Mouse (Mus musculus) urinary bladder, postnatal 4 days (tissue): ENCODE measurements at regions not wholly inside any gene's neighbourhood (a gene's known extent, or its start where the extent isn't known, plus 50 kb on each side); places are given as distances from the start of the nearest gene placed in this dataset.
A peak's percentile ranks its signal among the peaks of the same experiment; 100 is the strongest.

ENCODE experiments used
- DNase-seq, 2 experiments: peaks; one replicate each; pipeline ENCODE4 v3.0.0; 2021 to 2022; ENCODE audit warnings: low spot score in 2 of 2

DNA sequence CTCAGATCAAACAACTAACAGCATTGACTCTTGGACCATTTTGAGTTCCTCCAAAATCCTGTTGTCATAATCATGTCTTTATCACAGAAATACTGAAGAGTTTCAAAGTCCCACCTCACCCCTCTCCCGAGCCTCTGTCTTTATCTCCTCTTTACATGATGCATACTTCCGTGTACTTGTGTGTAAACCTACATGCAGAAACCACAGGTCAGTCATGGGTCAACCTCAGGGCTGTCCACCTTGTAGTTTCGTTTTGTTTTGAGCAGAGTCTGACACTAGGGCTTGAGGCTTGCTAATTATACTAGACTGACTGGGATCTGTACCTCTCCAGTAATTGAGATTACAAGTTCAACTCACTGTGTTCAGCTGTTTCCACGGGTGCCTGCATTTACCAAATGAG lies 348.4 kb upstream of the Acvr2a start:
- DNase-seq: no peak

DNA sequence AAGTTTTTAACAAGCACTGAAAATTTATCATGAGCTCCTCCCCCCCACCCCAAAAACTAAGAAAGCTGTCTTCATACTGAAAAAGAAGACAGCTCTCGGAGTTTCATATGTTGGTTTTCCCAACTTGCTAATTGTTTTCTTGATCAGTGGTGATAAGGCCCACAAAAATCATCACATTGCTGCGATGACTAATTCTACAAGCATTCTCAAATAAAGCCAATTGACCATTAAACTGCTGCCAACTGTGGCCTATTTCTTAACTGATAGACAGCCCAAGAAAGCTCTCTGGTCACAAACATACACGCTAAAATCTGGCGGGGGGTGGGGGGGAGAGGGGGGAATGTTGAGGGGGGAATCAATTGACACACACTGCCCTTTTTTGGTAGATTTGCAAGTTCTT lies 345.0 kb upstream of the Acvr2a start:
- DNase-seq: no peak

DNA sequence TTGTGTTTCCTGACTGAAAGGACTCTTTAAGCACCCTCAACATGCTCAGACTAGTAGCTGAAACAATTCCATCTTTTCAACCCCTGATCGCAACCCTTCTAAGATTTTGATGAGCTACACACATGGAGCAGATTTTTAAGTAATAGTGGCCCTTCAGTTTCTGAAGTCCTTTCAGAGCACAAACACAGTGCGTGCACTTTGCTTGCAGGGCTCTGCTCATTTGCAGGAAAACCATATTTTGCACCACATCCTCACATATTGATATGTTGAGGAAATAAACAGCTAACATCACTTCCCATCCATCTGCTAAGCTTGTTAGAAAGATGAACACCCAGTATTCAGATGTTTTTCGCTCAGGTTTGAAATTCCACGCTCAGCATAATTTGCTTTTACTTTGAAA lies 344.6 kb upstream of the Acvr2a start:
- no peak for DNase-seq

DNA sequence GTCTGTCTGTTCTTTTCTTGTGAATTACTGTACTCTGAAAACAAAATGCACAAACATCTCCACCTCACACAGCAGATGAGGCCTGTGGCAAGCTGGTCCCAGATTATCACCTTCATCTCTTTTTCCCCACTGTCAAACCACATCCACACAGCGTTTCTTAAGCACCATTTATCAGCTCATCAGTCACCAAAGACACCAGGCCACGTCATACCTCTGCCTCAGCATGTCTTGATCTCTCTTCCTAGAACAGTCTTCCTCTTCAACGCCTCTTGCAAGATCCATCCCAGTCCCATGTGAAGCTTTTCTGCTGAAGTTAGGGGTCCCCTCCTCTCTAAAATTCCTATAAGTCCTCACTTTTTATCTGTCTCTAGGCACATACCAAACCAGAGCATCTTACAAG lies 340.8 kb upstream of the Acvr2a start:
- DNase-seq: no peak

DNA sequence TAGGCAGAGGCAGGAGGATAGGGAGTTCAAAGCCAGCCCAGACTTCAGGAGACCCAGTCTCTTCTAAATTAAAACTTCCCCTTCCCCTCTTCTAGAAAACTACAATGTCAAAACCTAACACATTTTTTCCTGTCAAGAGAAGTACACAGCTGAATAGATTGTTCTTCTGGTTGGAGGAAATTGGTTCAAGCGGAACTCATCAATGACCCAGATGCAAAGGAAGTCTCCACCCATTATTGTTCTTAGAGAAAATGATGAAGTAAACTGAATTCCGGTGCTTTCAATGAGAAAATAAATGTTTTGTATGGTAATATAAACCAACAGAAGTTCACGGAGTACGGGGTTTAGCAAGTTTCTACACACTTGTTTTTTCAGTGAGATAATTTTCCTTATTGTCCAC lies 339.3 kb upstream of the Acvr2a start:
- no peak for DNase-seq

DNA sequence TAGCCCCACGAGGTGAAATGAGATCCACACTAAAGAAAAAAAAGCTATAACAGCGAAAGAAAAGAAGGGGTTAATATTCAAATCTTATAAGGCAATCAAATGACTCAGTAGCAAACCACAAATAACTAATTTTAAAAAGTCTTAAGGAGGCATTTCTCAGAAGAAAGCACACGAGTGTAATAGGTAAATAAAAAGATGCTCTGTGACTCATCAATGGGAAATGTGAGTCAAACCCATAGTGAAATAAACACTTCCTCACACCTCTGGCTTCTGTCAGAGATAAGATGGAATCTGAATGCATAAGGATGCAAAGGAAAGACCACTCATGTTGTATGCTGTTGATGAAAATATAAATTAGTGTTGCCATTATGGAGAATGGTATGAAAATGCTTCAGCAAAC lies 337.1 kb upstream of the Acvr2a start:
- no peak for DNase-seq

DNA sequence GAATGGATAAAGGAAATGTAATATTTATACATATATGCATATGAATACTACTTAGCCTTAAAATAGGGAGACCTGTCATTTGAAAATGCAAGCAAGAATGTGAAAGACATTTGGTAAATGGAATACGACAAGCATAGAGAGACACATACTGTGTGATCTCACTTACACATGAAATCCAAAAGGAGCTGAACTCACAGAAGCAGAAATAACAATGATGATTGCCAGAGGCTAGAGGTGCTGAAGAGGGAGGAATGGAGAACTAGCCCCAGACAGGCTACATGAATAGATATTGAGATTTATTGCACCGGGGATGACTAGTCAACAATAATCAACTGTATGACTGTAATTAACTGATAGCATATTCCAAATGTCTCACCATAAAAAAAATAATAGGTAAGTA lies 336.6 kb upstream of the Acvr2a start:
- no peak for DNase-seq

DNA sequence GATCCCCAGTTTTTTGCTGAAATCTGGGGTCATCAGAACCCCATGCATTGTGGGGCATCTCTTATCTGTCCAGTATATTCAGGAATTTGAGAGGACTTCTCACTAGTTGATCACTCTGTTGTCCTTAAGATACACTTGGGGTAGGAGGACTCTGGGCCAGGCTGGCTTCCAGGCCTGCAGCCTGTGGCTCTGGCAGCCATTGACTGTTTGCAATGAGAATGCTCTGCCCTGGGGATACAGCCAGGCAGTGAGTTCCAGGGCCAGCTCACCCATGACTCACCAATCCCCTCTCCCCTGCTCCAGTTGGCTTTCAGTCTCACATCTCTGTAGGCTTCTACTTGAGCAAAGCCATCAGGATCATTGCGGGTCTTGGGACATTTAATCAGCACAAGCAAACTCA lies 334.3 kb upstream of the Acvr2a start:
- no peak for DNase-seq

DNA sequence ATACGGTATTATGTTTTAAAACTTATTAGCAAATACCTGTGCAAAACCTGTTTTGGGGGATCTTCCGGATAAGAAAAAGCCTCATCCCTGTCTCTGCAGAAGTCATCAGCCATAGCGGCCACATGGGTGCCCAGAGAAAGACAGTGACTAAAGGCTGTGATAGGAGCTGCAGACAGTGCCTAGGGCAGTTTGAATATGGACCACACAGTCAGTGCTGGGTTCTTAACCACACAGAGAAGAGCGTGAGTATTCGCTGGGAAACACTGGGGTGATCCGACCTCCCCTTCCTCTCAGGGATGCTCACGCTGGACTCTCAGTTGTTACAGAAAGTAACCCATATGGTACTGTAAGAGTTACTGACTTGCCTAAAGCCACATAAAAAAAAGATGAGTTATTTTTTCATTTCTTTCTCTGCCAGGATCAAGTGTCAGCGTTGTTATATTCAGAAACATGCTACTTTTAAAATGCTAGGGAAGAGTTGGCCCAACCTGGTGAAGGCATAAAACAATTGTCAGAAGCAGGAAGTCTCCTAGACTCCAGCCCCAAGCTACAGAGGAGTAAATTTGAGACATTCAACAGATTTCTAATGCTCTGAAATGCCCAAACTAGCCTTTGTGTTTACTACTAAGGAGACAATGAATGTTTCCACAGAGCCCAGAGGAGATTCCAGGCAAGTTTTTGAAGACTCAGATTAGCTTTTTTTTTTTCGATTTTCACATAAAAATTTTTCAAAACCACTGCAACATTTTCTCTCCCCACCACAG lies 333.3 kb upstream of the Acvr2a start:
- no peak for DNase-seq

DNA sequence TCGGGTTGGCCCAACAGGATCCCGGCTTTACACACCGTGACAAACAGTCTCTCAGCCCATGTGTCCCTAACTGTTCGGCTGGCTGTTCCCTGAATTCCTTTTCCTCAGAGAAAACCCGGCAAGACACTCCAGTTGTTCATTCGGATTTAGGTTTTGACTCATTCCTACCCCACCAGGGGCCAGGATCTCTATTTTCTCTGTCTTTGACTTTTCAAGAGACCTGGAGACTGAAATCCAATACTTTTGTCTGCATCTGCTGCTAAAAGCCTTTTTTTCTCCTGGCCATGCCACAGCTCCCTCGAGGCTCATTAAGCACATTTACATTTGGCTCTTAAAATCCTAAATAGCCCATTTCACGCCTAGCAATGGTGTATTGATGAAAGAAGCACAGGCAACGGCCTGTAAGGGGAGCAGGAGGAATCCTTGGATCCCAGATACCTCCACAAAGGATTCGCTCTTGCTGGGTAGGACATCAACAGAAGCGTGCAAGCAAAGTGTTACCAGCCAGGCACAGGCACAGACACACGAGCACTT lies 332.6 kb upstream of the Acvr2a start:
- no peak for DNase-seq

DNA sequence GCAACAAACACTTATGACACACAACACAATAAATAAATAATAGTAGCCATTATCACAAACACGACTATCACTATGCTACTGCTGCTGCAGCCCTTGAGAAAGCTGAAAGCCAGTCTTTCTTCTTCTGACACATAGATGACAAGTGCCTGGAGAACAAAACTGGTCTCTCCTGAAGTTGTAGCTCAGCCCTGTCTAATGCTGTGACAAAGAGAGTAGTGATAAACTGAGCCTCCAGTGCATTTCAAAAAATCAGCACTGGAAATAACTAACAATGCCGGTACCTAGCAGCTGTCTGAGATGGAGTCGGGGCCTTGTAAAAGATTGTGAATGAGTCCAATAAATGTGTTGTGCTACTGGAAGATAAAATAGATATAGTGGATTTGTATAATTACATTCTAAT lies 320.3 kb upstream of the Acvr2a start:
- no peak for DNase-seq

DNA sequence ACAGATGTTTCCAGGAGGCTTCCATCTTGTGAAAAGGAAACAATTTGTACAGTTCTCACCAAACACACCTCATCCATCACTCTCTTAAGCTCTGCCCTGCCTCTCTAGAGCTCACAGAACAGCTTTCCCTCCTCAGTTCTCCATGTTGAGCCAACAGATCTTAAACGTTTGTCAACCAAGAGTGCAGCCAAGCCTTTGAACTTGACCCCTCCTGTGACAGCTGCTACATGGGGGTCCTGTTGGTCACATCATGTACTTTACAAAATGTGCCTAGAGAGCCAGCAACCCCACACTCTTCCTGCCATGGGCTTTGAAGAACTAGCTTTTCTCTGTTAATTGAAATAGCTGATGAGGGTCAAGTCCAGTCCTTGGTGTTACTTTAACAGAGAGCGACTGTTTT lies 319.8 kb upstream of the Acvr2a start:
- peak in 1 of 2 experiments; percentile 37 for DNase-seq

DNA sequence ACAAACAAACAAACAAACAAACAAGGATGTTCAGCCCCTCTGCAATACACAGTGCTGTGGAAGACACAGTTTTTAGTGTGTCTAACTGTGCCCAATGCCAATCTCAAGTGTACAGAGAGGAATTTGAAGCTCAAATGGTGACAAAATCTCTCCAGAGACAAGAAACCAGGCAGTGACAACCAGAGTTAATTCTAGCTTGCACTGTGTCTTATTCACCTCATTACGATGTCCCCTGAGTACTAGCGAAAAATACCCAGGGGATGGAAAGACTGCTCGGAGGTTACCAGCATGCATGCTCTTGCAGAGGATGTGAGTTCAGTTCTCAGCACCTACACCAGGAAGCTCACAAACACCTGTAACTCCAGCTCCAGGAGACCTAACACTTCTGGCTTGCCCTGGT lies 319.3 kb upstream of the Acvr2a start:
- no peak for DNase-seq

DNA sequence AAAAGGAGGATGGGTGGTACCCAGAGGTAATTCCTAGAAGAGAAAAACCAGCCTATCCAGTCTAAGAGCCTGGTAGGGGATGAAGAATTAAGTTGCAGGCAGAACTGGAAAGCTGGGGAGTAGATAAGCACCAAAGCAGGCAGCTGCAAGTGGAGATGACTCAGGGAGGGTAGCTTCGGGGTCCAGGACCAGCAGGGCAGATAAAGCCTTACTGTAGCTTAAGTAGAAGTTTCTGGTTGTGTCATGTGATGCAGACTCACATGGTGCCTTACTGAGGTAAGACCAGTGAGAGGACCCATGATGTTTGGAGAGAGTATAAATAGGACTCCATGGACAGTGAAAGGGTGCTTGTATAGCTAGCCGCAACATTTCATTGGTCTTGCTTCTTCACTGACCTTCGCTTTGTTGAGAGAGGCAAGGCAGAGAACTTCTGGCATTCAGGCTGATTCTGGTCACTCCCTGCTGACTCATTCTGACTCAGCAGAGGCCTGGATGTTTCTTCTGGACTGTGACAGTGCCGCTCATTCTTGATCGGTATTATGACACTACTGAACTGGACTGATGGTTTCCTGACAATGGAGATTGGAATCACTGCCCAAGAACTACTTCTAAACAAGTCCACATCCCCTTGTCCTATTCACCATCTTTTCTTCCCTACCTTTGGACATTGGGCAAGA lies 315.7 kb upstream of the Acvr2a start:
- DNase-seq: no peak

DNA sequence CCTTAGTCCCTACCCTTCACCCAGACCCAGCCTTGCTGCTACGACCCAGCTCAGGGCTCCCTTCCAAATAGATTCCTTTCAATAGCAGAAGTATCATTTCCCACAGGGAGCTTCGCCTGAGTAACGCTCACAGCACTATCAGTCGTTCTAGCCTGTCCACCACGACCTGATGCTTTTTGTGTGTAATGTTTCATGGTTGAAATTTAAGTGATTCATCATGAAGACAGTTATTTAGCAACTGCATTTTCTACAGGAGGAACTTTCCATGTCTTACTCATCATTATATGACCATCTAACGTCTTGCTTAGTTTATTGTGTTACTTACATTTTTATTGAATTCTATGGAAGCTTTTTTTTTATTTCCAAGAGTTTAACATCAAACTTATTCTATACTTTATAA lies 314.5 kb upstream of the Acvr2a start:
- DNase-seq: no peak

DNA sequence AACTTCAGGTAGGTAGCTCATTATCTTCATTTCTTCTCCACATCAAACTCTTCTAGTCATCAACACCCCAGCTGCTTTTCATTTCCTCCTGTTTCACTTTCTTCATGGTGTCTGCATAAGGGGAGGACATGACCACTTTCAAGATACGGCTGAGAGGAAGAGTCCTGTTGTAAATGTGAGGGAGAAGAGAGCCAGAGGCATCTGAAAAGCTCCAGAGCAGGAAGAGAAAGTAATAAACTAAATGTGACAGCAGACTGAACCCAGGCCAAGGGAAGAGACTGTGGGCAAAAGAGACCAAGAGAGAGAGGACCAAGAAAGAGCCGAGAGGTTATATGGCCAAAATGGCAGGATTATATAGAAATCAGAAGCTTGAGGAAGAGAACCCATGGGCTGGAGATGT lies 312.5 kb upstream of the Acvr2a start:
- DNase-seq: no peak

DNA sequence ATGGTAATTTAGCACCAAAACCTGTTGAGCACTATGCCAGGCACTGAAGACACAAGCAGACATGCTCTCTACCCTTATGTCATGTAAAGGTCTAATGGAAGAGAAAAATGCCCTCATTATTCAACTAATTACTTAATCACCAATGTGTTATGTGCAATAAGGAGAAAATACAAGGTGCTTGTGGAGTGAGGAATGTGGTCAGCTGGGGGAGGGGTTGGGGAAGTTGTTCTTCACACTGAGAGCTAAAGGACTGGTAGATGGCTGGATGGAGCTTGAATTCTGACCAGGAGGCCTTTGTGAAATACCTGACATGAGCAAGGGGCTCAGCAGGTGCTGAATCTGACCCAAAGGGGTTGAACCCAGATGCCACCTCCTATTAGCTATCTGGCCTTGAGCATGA lies 300.1 kb upstream of the Acvr2a start:
- no peak for DNase-seq

DNA sequence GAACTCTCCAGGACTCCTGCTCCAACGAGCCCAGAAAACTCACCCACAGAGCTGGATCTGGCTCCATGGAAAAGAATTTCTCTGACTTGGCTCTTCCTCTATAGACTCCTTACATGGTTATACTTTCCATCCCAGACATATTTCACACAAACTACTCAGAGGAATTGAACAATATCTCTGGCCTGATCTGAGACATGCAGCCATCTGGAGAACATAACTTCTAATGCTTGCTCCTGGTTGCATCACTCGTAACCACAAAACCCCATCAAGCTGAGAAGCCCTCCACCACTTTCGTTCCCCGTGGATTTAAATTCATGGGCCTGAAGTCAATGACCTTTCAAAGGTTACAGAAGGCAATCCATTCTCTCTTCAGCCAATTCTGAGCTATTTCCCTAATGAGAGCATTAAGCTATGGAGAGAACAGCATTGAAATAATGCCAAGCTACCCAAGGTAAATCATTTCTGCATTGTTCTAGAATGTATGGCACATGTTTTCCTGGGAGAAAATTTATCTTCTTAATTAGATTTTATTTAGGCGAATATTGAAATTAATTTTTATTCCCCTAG lies 294.0 kb upstream of the Acvr2a start:
- DNase-seq: no peak

DNA sequence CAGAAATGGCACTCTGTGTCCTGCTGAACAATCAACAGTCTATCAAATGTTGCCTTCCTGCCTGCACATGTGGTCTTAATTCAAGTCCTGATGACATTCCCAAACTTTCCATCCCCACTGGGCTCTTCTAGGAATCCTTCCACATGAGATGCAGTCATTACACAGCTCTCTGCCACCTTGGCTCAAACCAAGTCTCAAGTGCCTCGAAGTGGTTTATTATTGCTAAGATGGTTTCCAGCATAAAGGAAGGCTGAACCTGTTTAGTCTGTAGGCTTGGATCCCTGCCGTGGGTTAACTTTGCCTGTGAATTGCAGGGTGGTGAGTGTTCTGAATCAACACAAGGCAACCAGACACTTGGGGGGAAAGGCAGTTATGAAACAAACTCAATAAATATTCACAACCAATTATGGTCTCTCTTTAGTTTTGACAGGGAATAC lies 293.4 kb upstream of the Acvr2a start:
- DNase-seq: no peak

DNA sequence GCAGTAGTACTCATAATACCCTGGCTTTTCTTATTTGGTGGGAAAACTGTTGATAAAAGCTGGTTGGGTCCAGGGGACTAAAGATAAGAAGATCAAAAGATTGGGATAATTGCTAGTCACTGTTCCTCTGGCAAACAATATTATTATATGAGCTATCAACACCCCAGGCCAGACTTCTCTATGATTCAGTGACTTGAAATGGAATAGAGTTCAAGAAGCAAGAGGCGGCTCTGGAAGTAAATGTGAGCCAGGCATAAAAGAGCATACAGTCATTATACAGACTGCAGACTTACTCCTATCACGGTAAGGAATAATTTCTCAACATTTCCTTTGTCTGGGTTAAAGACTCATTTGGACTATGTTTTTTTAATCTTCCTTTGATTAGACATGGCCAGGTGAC lies 278.5 kb upstream of the Acvr2a start:
- DNase-seq: no peak

DNA sequence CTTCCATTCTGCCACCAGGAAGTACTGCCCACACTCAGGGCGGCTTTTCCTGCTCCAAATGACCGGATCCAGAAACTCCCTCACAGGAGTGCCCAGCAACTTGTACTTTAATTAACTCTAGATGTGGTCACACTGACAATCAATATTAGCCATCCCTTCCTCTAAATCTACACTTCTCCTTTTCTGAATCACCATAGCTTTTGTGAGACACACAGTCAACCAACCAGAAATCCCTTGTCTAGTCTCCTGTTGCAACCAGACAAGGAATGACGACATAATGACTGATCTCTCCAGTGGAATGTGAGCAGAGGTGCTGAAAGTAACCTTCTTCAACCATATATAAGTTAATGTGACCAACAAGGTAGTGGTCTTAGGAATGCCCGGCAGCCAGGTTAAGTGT lies 277.0 kb upstream of the Acvr2a start:
- DNase-seq: no peak

DNA sequence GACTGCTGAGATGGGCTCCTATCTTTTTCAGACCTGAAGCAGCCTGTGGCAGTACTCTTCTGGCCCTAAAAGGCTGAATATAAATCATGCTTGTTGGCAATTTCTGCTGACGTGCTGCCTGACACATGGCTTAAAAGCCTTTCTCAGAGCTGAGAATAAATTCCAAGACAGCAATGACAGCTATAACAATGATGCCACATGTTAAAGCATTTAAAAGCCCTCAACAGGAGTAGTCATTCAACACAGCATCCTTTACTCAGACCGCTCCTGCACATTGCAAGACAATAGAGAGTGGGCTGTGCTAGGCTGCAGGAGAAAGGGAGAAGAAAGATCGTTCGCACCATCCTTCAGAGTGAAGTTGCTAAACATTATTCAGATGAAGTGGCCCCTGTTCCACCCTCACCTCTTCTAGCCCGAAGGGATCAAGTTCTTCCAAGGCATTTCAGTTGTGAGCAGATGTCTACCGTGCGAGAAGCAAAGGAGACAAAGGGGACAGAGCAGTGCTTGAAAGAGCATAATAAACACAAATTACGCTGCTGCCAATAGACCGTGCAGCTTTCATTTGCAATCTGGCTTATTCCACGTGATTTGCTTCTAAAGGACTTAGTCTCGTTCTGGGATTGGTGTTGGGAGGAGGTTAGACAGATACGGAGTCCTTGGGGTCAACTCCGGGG lies 275.1 kb upstream of the Acvr2a start:
- no peak for DNase-seq
